Mouse (Mus musculus) heart, embryonic 14.5 days (tissue): Measurements from ENCODE around the gene Dyrk1a. TPM values are rescaled to one million over a fixed set of nuclear protein-coding genes. Genes with fewer than 3 reads are reported as not detected.

Experiments
- ATAC-seq: fragments of 200-750 bp; cut with Nextera tagmentation; 2 replicates; pipeline ENCODE4 v1.8.0; 2017; ENCODE audit warnings: low read depth, moderate TSS enrichment; ENCODE audit not compliant: insufficient number of reproducible peaks, insufficient read depth, low FRiP score
- H3K27ac ChIP-seq, 2 experiments: fragments of 200-500 bp in 1 of 2; fragments of 300-500 bp in 1 of 2; sonication (generic) in 1 of 2; replicated peaks in 1 of 2; 2 replicates each; pipeline ENCODE4 v1.5.1; 2012 to 2014; ENCODE audit warnings: low read depth in 2 of 2, low read length in 2 of 2, control low read depth in 1 of 2, mild to moderate bottlenecking in 1 of 2, mixed read lengths in 1 of 2; ENCODE audit not compliant: control insufficient read depth in 1 of 2, insufficient read depth in 1 of 2
- H3K27me3 ChIP-seq: fragments of 300-500 bp; sonication (generic); 2 replicates; pipeline ENCODE4 v1.6.1; 2014; ENCODE audit warnings: mild to moderate bottlenecking, low read length, control low read depth; ENCODE audit not compliant: control insufficient read depth, insufficient read depth
- H3K36me3 ChIP-seq: fragments of 300-500 bp; sonication (generic); 2 replicates; pipeline ENCODE4 v1.6.1; 2014; ENCODE audit warnings: mild to moderate bottlenecking, control low read depth, low read length, mixed read lengths; ENCODE audit not compliant: control insufficient read depth, insufficient read depth
- H3K4me1 ChIP-seq, 2 experiments: fragments of 200-500 bp in 1 of 2; fragments of 300-500 bp in 1 of 2; sonication (generic) in 1 of 2; 2 replicates each; pipeline ENCODE4 v1.6.1; 2012 to 2014; ENCODE audit warnings: low read length in 2 of 2, control low read depth in 1 of 2, mixed read lengths in 1 of 2; ENCODE audit not compliant: control insufficient read depth in 2 of 2, insufficient read depth in 2 of 2
- H3K4me2 ChIP-seq: fragments of 300-500 bp; sonication (generic); 2 replicates; pipeline ENCODE4 v1.6.1; 2014; ENCODE audit warnings: mild to moderate bottlenecking, low read length
- H3K4me3 ChIP-seq, 2 experiments: fragments of 200-500 bp in 1 of 2; fragments of 300-500 bp in 1 of 2; sonication (generic) in 1 of 2; 2 replicates each; pipeline ENCODE4 v1.5.1; 2012 to 2014; ENCODE audit warnings: low read length in 2 of 2, mild to moderate bottlenecking in 2 of 2, control low read depth in 1 of 2, low read depth in 1 of 2, moderate library complexity in 1 of 2; ENCODE audit not compliant: control insufficient read depth in 1 of 2, insufficient read depth in 1 of 2
- H3K9ac ChIP-seq: fragments of 300-500 bp; sonication (generic); 2 replicates; pipeline ENCODE4 v1.6.1; 2014; ENCODE audit warnings: mild to moderate bottlenecking, low read length
- H3K9me3 ChIP-seq: fragments of 300-500 bp; sonication (generic); 2 replicates; pipeline ENCODE4 v1.6.1; 2016; ENCODE audit warnings: low read length, control low read depth; ENCODE audit not compliant: control insufficient read depth
- WGBS: fragments of 180-500 bp; shearing (Covaris S2); extraction: QIAGEN DNeasy Blood & Tissue Kit; methylation state at CpG from one replicate; pipeline ENCODE4 v1.1.7; 2014; 5-methylcytosine and 5-hydroxymethylcytosine counted together
- polyA plus RNA-seq: library from polyadenylated mRNA; unstranded; fragments of >200 nt; fragmentation: Nextera tagmentation; extraction: Ambion mirVana; gene quantifications from 2 replicates; pipeline ENCODE4 v1.2.1, GENCODE M21; 2014

Dyrk1a gene
- polyA plus RNA-seq, 1 experiment from 2014 or later: 12.2 TPM

DNA sequence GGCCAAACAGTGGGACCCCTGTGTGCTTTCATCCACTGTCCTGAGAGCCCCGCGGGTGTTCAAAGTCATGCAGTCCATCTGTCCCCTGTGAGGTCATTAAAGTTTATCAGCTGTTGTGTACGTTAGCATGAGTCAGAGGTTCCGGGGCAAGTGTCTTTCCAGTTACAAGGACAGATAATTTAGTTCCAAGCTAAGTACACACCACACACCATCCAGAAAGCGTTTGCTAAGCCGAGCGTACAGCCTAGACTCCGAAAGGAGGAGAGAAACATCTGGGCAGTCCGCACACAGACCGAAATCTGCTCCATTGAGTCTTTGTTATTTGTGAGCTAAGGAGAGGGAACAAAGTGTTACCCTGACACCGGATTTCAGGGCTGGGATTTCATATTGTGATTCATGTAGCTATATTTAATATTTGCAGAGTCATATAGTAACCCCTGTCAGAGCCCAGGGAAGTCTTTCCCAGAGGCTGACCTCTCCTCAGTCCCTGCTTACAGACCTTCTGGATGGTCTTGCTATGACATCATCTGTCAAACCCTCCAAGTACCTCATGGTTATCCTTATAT is 25.2 kb upstream of the Dyrk1a start:
- H3K27me3 ChIP-seq: no peaks in the 10 kb centered on the region
- H3K4me3 ChIP-seq: no peak overlapping the region
- H3K4me1 ChIP-seq: peaks cover 7 to 15% of the 10 kb centered on the region in 2 experiments
- H3K27ac ChIP-seq: peak overlapping the region; percentile 82 to 85
- H3K9ac ChIP-seq: peak overlapping the region; percentile 54
- H3K36me3 ChIP-seq: no peaks in the 10 kb centered on the region
- no peaks in the 10 kb centered on the region for H3K9me3 ChIP-seq
- 16% methylated on average over 11 of the region's 11 CpGs for WGBS
- peak; percentile 62; the same call in 1 of the 2 replicates for ATAC-seq
- peak overlapping the region; percentile 45 for H3K4me2 ChIP-seq

DNA sequence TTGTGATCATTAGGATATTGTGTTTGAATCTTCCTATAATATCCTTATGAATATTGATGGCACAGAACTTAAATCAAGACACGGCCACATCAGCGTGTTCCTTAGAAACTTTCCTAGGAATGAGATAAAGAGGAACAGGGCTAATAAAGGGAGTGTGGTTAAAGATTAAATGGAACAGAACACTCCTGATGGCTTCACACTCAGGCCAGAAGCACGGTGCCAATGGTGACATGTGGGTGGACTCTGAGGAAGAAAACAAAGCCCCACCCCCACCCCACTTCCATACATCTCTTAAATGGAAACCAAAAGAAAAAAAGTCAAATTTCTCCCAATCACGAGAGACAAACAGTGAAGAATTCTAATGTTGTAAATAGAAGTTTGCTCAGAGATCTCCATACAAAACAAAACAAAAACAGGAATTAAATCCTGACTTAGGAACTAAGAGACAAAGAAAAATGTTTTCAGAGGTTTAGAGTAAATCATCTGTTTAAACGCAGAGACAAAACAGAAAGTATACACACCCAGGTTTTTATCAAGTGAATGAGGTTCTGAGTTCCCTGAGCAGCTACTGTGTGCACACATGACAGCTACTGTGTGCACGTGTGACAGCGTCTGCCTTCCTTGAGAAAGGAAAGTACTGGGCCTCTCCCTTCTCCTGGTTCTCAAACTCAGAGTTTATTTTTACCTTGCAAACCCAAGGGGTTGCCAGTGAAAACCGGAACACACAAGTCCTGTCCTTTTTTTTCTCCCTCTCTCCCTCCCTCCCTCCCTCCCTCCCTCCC is 23.8 kb upstream of the Dyrk1a start:
- H3K9ac ChIP-seq: no peak overlapping the region
- H3K4me3 ChIP-seq: no peak overlapping the region
- no peak overlapping the region for H3K4me2 ChIP-seq
- no peaks in the 10 kb centered on the region for H3K9me3 ChIP-seq
- ATAC-seq: no peak
- no peaks in the 10 kb centered on the region for H3K36me3 ChIP-seq
- H3K27me3 ChIP-seq: no peaks in the 10 kb centered on the region
- H3K4me1 ChIP-seq: peaks cover 7 to 15% of the 10 kb centered on the region in 2 experiments
- no peak overlapping the region for H3K27ac ChIP-seq
- WGBS: 45% methylated on average over 8 of the region's 8 CpGs

DNA sequence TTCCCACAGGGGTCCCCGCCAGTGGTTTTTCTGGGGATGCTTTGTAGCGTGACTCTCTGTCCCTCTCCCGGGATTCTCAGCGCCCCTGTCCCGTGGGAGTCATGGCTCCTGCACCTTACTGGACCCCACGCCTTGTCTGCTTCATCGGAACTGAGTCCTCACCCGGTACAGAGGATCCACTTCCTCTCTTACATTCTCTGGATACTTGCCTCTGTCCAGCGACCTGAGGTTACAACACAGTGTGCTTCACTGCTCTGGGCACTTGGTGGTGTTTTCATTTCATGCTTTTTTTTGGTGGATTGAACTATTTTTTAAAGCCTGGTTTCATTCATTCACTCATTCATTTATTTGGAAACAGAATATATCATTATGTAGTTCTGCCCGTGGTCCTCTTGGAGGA is 20.0 kb upstream of the Dyrk1a start:
- no peak overlapping the region for H3K4me2 ChIP-seq
- no peaks in the 10 kb centered on the region for H3K27me3 ChIP-seq
- H3K9ac ChIP-seq: no peak overlapping the region
- 59% methylated on average over 10 of the region's 10 CpGs for WGBS
- no peak overlapping the region for H3K27ac ChIP-seq
- H3K4me1 ChIP-seq: peaks cover 2 to 7% of the 10 kb centered on the region in 2 experiments; a peak in 3 of 4 replicates
- H3K9me3 ChIP-seq: no peaks in the 10 kb centered on the region
- no peak overlapping the region for H3K4me3 ChIP-seq
- no peak for ATAC-seq
- H3K36me3 ChIP-seq: no peaks in the 10 kb centered on the region

DNA sequence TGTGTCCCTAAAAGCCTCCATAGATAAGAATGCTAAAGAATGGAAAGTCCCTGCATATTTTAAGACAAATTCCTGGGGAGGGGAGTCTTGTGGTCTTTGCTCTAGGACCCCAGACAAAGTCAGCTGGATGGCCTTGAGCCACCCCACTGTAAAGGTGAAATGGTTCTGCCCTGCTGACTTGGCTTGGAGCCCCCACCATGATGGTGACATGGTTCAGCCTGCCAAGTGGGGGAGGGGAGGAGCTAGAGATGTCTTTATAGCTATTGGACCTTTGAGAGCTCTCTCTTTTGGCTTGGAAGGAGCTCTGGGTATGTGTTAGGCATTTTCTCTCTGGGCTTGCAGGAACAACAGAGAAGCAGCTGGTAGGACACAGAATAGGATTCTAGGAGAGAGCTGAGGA is 17.9 kb upstream of the Dyrk1a start:
- no peak overlapping the region for H3K4me3 ChIP-seq
- H3K9me3 ChIP-seq: no peaks in the 10 kb centered on the region
- no peak overlapping the region for H3K9ac ChIP-seq
- ATAC-seq: no peak
- no peak overlapping the region for H3K27ac ChIP-seq
- no peaks in the 10 kb centered on the region for H3K36me3 ChIP-seq
- H3K4me1 ChIP-seq: no peaks in the 10 kb centered on the region
- no peak overlapping the region for H3K4me2 ChIP-seq
- no peaks in the 10 kb centered on the region for H3K27me3 ChIP-seq

DNA sequence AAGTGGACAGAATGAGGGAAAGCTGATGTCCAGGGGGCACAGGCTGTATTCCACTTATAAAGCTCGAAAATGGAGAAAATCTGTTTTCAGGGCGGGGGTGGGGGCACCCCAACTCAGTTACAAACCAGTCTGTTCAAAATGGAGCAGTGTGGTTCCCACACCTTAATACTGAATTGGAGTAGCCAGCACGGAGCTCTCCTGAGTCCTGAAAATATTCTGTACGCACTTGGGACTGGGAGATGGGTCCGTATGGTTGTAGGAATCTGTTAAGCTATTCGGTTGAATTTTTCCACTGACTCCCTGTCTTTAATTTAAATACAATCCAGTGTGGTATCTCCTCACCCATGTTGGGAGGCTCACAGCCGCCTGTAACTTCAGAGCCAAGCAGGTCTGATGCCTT is 14.5 kb upstream of the Dyrk1a start:
- Histone ChIP-seq H3K9me3 (no peaks in the 10 kb centered on the region), H3K36me3 (no peaks in the 10 kb centered on the region), H3K27me3 (no peaks in the 10 kb centered on the region), H3K4me1 (peaks cover 8 to 13% of the 10 kb centered on the region in 2 experiments), H3K4me3 (no peak overlapping the region), H3K27ac (no peak overlapping the region), H3K4me2 (no peak overlapping the region), H3K9ac (no peak overlapping the region)
- ATAC-seq: no peak
- 70% methylated on average over 7 of the region's 7 CpGs for WGBS

DNA sequence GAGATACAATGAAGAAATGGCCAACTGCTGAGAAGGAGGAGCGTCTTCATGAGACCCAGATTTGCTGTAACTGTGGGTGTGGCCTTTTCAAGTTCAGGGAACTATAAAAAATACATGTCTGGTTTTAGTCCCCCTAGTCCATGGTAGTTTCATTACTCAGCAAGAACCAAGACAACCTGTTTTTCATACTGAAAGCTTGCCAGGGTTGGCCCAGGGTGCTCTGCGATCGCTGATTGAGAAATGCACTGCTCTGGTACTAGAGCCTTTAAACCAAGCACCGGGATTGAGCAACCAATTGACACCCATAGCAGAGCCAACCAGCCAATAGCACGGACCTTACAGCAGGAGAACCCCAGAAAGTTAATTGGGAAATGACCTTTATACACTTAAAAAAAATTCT is 13.6 kb upstream of the Dyrk1a start:
- Histone ChIP-seq H3K27ac (no peak overlapping the region), H3K9me3 (no peaks in the 10 kb centered on the region), H3K4me2 (no peak overlapping the region), H3K36me3 (no peaks in the 10 kb centered on the region), H3K27me3 (no peaks in the 10 kb centered on the region), H3K9ac (no peak overlapping the region), H3K4me3 (no peak overlapping the region), H3K4me1 (peaks cover 10 to 14% of the 10 kb centered on the region in 2 experiments)
- no peak for ATAC-seq
- WGBS: 83% methylated on average over 5 of the region's 5 CpGs

DNA sequence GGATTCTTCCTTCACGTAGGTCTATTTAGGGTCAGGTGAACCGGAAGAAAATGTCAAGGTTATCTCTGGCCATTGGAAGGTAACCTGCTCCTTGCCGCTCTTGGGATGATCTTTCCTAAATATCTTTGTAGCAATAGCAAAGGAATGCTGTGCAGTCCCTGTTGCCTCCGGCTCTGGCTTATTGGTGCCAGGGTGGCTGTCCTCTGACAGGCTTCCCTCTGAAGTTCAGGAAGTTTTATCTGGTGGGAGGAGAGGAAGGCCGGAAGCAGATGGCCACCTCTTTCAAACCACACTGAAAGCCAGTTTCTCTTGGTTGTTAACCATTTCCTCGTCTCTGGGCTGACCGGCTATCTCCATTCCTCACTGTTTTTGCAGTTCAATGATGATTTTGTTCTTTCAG is 10.5 kb upstream of the Dyrk1a start:
- Histone ChIP-seq H3K9me3 (no peaks in the 10 kb centered on the region), H3K4me3 (no peak overlapping the region), H3K4me2 (peak overlapping the region; percentile 47), H3K27me3 (no peaks in the 10 kb centered on the region), H3K9ac (peak overlapping the region; percentile 4; the same call in 1 of the 2 replicates), H3K36me3 (no peaks in the 10 kb centered on the region), H3K4me1 (peaks cover 10 to 14% of the 10 kb centered on the region in 2 experiments), H3K27ac (peak overlapping the region; percentile 67 to 85)
- WGBS: 22% methylated on average over 7 of the region's 7 CpGs
- 0 out of 2 replicates have a peak, but pooled peaks have one; percentile 20 for ATAC-seq
